Mouse (Mus musculus): ENCODE results near the gene Grid1. TPM values are rescaled to one million over a fixed set of nuclear protein-coding genes. Genes with fewer than 3 reads are reported as not detected.

The Grid1 gene
- total RNA-seq, 2 experiments from 2014 or later, result 0.09 to 0.24 TPM

- DNase-seq, result no peak
Measured at GRCm38 (mm10) chr14:34919221-34919620, 99.3 kb downstream of the Grid1 start.

- DNase-seq, result no peak
Measured at GRCm38 (mm10) chr14:34921265-34921664, 101.4 kb downstream of the Grid1 start.

GRCm38 (mm10) chr14:34925021-34925420 lies 105.1 kb downstream of the Grid1 start:
- DNase-seq, result no peak

GRCm38 (mm10) chr14:34930040-34930719 lies 110.3 kb downstream of the Grid1 start:
- no peak for DNase-seq

- no peak for DNase-seq
Measured at GRCm38 (mm10) chr14:34933197-34933596, 113.3 kb downstream of the Grid1 start.

GRCm38 (mm10) chr14:34936192-34936770 lies 116.4 kb downstream of the Grid1 start:
- no peak for DNase-seq

- DNase-seq, result no peak
Measured at GRCm38 (mm10) chr14:34944390-34944979, 124.6 kb downstream of the Grid1 start.

- no peak for DNase-seq
Measured at GRCm38 (mm10) chr14:34945471-34946313, 125.8 kb downstream of the Grid1 start.

- no peak for DNase-seq
Measured at GRCm38 (mm10) chr14:34946314-34946583, 126.3 kb downstream of the Grid1 start.

- peak; percentile 23 for DNase-seq
Measured at GRCm38 (mm10) chr14:34948249-34948648, 128.3 kb downstream of the Grid1 start.

GRCm38 (mm10) chr14:34952311-34952710 lies 132.4 kb downstream of the Grid1 start:
- DNase-seq, result no peak

GRCm38 (mm10) chr14:34953566-34953965 lies 133.7 kb downstream of the Grid1 start:
- DNase-seq, result no peak

GRCm38 (mm10) chr14:34955689-34956088 lies 135.8 kb downstream of the Grid1 start:
- DNase-seq, result no peak

- DNase-seq, result peak; percentile 7
Measured at GRCm38 (mm10) chr14:34960227-34960626, 140.3 kb downstream of the Grid1 start.

GRCm38 (mm10) chr14:34963616-34964168 lies 143.8 kb downstream of the Grid1 start:
- DNase-seq, result no peak

GRCm38 (mm10) chr14:34969102-34969819 lies 149.4 kb downstream of the Grid1 start:
- peak; percentile 26 for DNase-seq

- no peak for DNase-seq
Measured at GRCm38 (mm10) chr14:34972930-34973329, 153.0 kb downstream of the Grid1 start.

GRCm38 (mm10) chr14:34980756-34981155 lies 160.8 kb downstream of the Grid1 start:
- no peak for DNase-seq

GRCm38 (mm10) chr14:34989131-34989530 lies 169.2 kb downstream of the Grid1 start:
- DNase-seq, result no peak

- no peak for DNase-seq
Measured at GRCm38 (mm10) chr14:35006736-35007135, 186.8 kb downstream of the Grid1 start.

GRCm38 (mm10) chr14:35008674-35009073 lies 188.8 kb downstream of the Grid1 start:
- no peak for DNase-seq

GRCm38 (mm10) chr14:35009074-35009473 lies 189.2 kb downstream of the Grid1 start:
- no peak for DNase-seq

Data from heart, postnatal 4 days (tissue).